Mouse (Mus musculus) liver, embryonic 11.5 days (tissue): ENCODE measurements around the gene Psmd7. TPM values are rescaled to one million over a fixed set of nuclear protein-coding genes. Genes with fewer than 3 reads are reported as not detected.

Source experiments
- ATAC-seq: fragments of 200-750 bp; cut with Nextera tagmentation; replicated peaks from 2 replicates; pipeline ENCODE4 v1.8.0; 2017; ENCODE audit warnings: moderate number of reproducible peaks, mild to moderate bottlenecking, moderate TSS enrichment, moderate library complexity; ENCODE audit not compliant: low FRiP score
- DNase-seq: peaks from one replicate; pipeline ENCODE4 v3.0.0-alpha.2; 2017; ENCODE audit warnings: low spot score
- H3K27ac ChIP-seq: fragments of 300-500 bp; sonication (generic); 2 replicates; pipeline ENCODE4 v1.5.1; 2014; ENCODE audit warnings: mild to moderate bottlenecking, low read depth, low read length, control low read depth
- H3K27me3 ChIP-seq: fragments of 300-500 bp; sonication (generic); replicated peaks from 2 replicates; pipeline ENCODE4 v1.6.1; 2014; ENCODE audit warnings: low read length, mixed read lengths; ENCODE audit not compliant: control insufficient read depth, insufficient read depth
- H3K36me3 ChIP-seq: fragments of 300-500 bp; sonication (generic); 2 replicates; pipeline ENCODE4 v1.6.1; 2014; ENCODE audit warnings: mild to moderate bottlenecking, low read length, moderate library complexity, mixed read lengths; ENCODE audit not compliant: control insufficient read depth, insufficient read depth
- H3K4me1 ChIP-seq: fragments of 300-500 bp; sonication (generic); replicated peaks from 2 replicates; pipeline ENCODE4 v1.6.1; 2014; ENCODE audit warnings: low read length, mixed read lengths; ENCODE audit not compliant: control insufficient read depth, insufficient read depth
- H3K4me2 ChIP-seq: fragments of 300-500 bp; sonication (generic); 2 replicates; pipeline ENCODE4 v1.6.1; 2014; ENCODE audit warnings: mild to moderate bottlenecking, control low read depth, moderate library complexity
- H3K4me3 ChIP-seq: fragments of 300-500 bp; sonication (generic); 2 replicates; pipeline ENCODE4 v1.5.1; 2014; ENCODE audit warnings: low read depth, low read length, control low read depth
- H3K9ac ChIP-seq: fragments of 300-500 bp; sonication (generic); 2 replicates; pipeline ENCODE4 v1.6.1; 2014; ENCODE audit warnings: low read depth, low read length, control low read depth
- H3K9me3 ChIP-seq: fragments of 300-500 bp; sonication (generic); 2 replicates; pipeline ENCODE4 v1.6.1; 2016; ENCODE audit warnings: low read length, inconsistent platforms, mixed read lengths; ENCODE audit not compliant: control insufficient read depth
- WGBS: fragments of 180-500 bp; shearing (Covaris S2); extraction: QIAGEN DNeasy Blood & Tissue Kit; methylation state at CpG from one replicate; pipeline ENCODE4 v1.1.7; 2014; 5-methylcytosine and 5-hydroxymethylcytosine counted together
- polyA plus RNA-seq: library from polyadenylated mRNA; unstranded; fragments of >200 nt; fragmentation: Nextera tagmentation; extraction: Ambion mirVana; gene quantifications from 2 replicates; pipeline ENCODE4 v1.2.1, GENCODE M21; 2014

Psmd7 gene
- polyA plus RNA-seq, 1 experiment from 2014 or later: 365 TPM

- no peak overlapping the region for H3K9ac ChIP-seq
- no peak overlapping the region for H3K4me3 ChIP-seq
Observed at GRCm38 (mm10) chr8:107546817-107547216, 41.4 kb downstream of the Psmd7 start.

GRCm38 (mm10) chr8:107546154-107546553 is 42.1 kb downstream of the Psmd7 start:
- no peak overlapping the region for H3K4me3 ChIP-seq
- no peak overlapping the region for H3K27ac ChIP-seq
- 95% methylated on average over 4 of the region's 4 CpGs for WGBS
- ATAC-seq: no peak
- peaks cover 5% of the 10 kb centered on the region; the same call in 1 of the 2 replicates for H3K36me3 ChIP-seq
- H3K4me1 ChIP-seq: peaks cover 5% of the 10 kb centered on the region; the same call in 1 of the 2 replicates
- no peak overlapping the region for H3K9ac ChIP-seq
- no peak overlapping the region for H3K4me2 ChIP-seq
- no peak for DNase-seq
- no peaks in the 10 kb centered on the region for H3K27me3 ChIP-seq
- H3K9me3 ChIP-seq: no peaks in the 10 kb centered on the region

More at GRCm38 (mm10) chr8:107546817-107547216, 41.4 kb downstream of the Psmd7 start:
- Histone ChIP-seq H3K4me2 (no peak overlapping the region), H3K36me3 (peaks cover 5% of the 10 kb centered on the region; the same call in 1 of the 2 replicates), H3K4me1 (peaks cover 5% of the 10 kb centered on the region; the same call in 1 of the 2 replicates), H3K27me3 (no peaks in the 10 kb centered on the region), H3K27ac (no peak overlapping the region), H3K9me3 (no peaks in the 10 kb centered on the region)
- no peak for DNase-seq
- 82% methylated on average over 8 of the region's 8 CpGs for WGBS
- no peak for ATAC-seq

GRCm38 (mm10) chr8:107545621-107546152 is 42.6 kb downstream of the Psmd7 start:
- no peak overlapping the region for H3K27ac ChIP-seq
- ATAC-seq (no peak), DNase-seq (no peak)
- H3K4me3 ChIP-seq: no peak overlapping the region
- no peaks in the 10 kb centered on the region for H3K27me3 ChIP-seq
- WGBS: 93% methylated on average over 11 of the region's 11 CpGs
- H3K9me3 ChIP-seq: no peaks in the 10 kb centered on the region
- H3K9ac ChIP-seq: no peak overlapping the region
- H3K4me1 ChIP-seq: peaks cover 5% of the 10 kb centered on the region; the same call in 1 of the 2 replicates
- no peak overlapping the region for H3K4me2 ChIP-seq
- peaks cover 5% of the 10 kb centered on the region; the same call in 1 of the 2 replicates for H3K36me3 ChIP-seq

- H3K4me2 ChIP-seq: no peak overlapping the region
- H3K9ac ChIP-seq: no peak overlapping the region
- no peaks in the 10 kb centered on the region for H3K27me3 ChIP-seq
- H3K36me3 ChIP-seq: peaks cover under 1% of the 10 kb centered on the region; the same call in 1 of the 2 replicates
- H3K27ac ChIP-seq: no peak overlapping the region
- no peaks in the 10 kb centered on the region for H3K9me3 ChIP-seq
- ATAC-seq: no peak
- WGBS: 53% methylated on average over 10 of the region's 10 CpGs
- H3K4me3 ChIP-seq: no peak overlapping the region
- no peak for DNase-seq
- peaks cover 5% of the 10 kb centered on the region; the same call in 1 of the 2 replicates for H3K4me1 ChIP-seq
Observed at GRCm38 (mm10) chr8:107544651-107545174, 43.6 kb downstream of the Psmd7 start.

- no peaks in the 10 kb centered on the region for H3K27me3 ChIP-seq
- H3K9me3 ChIP-seq: no peaks in the 10 kb centered on the region
- H3K4me2 ChIP-seq: no peak overlapping the region
- no peak overlapping the region for H3K27ac ChIP-seq
- H3K4me3 ChIP-seq: no peak overlapping the region
- 87% methylated on average over 8 of the region's 8 CpGs for WGBS
- no peaks in the 10 kb centered on the region; the same call in 1 of the 2 replicates for H3K36me3 ChIP-seq
- no peak for DNase-seq
- ATAC-seq: no peak
- H3K9ac ChIP-seq: no peak overlapping the region
- H3K4me1 ChIP-seq: peaks cover 5% of the 10 kb centered on the region; the same call in 1 of the 2 replicates
Observed at GRCm38 (mm10) chr8:107544211-107544610, 44.1 kb downstream of the Psmd7 start.

- Histone ChIP-seq H3K4me3 (no peak overlapping the region), H3K27me3 (no peaks in the 10 kb centered on the region), H3K4me2 (no peak overlapping the region), H3K9ac (no peak overlapping the region), H3K9me3 (no peaks in the 10 kb centered on the region), H3K36me3 (no peaks in the 10 kb centered on the region; the same call in 1 of the 2 replicates), H3K27ac (no peak overlapping the region), H3K4me1 (peaks cover 5% of the 10 kb centered on the region; the same call in 1 of the 2 replicates)
- 63% methylated on average over 10 of the region's 11 CpGs for WGBS
- ATAC-seq (peak; percentile 61), DNase-seq (no peak)
Observed at GRCm38 (mm10) chr8:107543714-107544113, 44.5 kb downstream of the Psmd7 start.

GRCm38 (mm10) chr8:107542151-107542550 is 46.1 kb downstream of the Psmd7 start:
- no peak overlapping the region for H3K4me3 ChIP-seq
- no peaks in the 10 kb centered on the region for H3K27me3 ChIP-seq
- ATAC-seq: no peak
- no peaks in the 10 kb centered on the region; the same call in 1 of the 2 replicates for H3K36me3 ChIP-seq
- H3K4me2 ChIP-seq: no peak overlapping the region
- no peak for DNase-seq
- H3K9ac ChIP-seq: no peak overlapping the region
- WGBS: 86% methylated on average over 3 of the region's 3 CpGs
- H3K27ac ChIP-seq: no peak overlapping the region
- no peaks in the 10 kb centered on the region for H3K9me3 ChIP-seq
- peaks cover 5% of the 10 kb centered on the region; the same call in 1 of the 2 replicates for H3K4me1 ChIP-seq

- Histone ChIP-seq H3K9me3 (no peaks in the 10 kb centered on the region), H3K27ac (no peak overlapping the region), H3K36me3 (no peaks in the 10 kb centered on the region; the same call in 1 of the 2 replicates), H3K4me2 (no peak overlapping the region), H3K4me3 (no peak overlapping the region), H3K4me1 (0 out of 2 replicates have a peak, but pooled peaks cover 5% of the 10 kb centered on the region), H3K27me3 (no peaks in the 10 kb centered on the region), H3K9ac (no peak overlapping the region)
- DNase-seq (no peak), ATAC-seq (no peak)
- 87% methylated on average over 4 of the region's 4 CpGs for WGBS
Observed at GRCm38 (mm10) chr8:107541369-107541768, 46.9 kb downstream of the Psmd7 start.

GRCm38 (mm10) chr8:107540623-107541022 is 47.6 kb downstream of the Psmd7 start:
- H3K9me3 ChIP-seq: no peaks in the 10 kb centered on the region
- no peak overlapping the region for H3K9ac ChIP-seq
- H3K4me1 ChIP-seq: 0 out of 2 replicates have a peak, but pooled peaks cover 5% of the 10 kb centered on the region
- H3K27ac ChIP-seq: no peak overlapping the region
- H3K27me3 ChIP-seq: no peaks in the 10 kb centered on the region
- ATAC-seq: no peak
- no peak for DNase-seq
- H3K36me3 ChIP-seq: no peaks in the 10 kb centered on the region; the same call in 1 of the 2 replicates
- 88% methylated on average over 12 of the region's 12 CpGs for WGBS
- no peak overlapping the region for H3K4me3 ChIP-seq
- H3K4me2 ChIP-seq: no peak overlapping the region
